Mouse (Mus musculus) CD8-positive naive resting alpha-beta T cell, adult 57 days (primary cell): Measurements from ENCODE around the gene Mapre1. TPM values are rescaled to one million over a fixed set of nuclear protein-coding genes. Genes with fewer than 3 reads are reported as not detected.

Experiments
- total RNA-seq: library from RNA; stranded (reverse); gene quantifications from one replicate; pipeline ENCODE4 v1.2.4, GENCODE M21; 2023

Mapre1 gene
- 127 TPM for total RNA-seq

DNA sequence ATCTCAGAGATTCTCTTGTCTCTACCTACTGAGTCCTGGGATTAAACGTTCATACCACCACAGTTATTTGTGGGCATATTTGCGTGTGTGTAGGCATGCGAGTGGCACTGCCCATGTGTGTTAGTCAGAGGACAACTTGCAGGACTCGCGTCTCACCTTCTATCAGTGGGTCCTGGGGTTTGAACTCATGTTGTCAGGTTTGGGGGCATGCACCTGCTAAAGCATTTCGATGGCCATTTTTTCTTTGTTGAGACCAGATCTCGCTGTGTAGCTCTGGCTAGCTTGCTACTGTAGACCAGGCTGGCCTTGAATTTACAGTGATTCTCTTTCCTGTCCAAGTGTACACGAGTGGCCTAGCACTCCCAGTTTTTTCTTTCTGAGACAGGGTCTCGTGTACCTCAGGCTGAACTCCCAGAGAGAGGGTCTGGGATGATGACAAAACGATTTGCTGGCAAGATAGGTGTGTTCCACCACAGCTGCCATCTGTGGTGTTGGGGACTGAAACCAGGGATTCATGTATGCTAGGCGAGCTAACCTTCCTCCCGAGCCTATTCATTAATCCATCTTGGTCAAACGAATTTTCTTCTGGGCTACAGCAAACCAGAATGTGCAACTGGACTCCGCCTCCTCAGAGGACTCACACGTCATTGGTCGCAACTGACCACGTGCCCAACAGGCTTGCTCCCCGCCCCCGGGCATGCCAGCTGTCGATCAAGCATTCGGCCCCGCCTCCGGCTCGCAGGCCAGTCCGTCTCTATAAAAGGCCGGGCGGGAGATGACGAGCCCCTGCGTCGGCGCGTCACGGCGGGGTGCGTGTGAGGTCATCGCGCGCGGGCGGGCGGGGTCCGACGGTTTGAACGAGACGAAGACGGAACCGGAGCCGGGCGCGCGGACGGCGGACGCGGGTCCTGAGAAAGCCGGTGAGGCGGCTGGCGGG, at the start of gene Mapre1:
Gene Mapre1, plus strand, starts transcription at position 775 of the 937 bp plus-strand sequence.

GRCm38 (mm10) chr2:153696352-153696751, 44.7 kb upstream of the Mapre1 start, which contains the start of gene Dnmt3c:
TSS of gene Dnmt3c (plus strand) at chr2:153696652.

GRCm38 (mm10) chr2:153779394-153779981, 38.4 kb downstream of the Mapre1 start, which contains the start of gene Efcab8:
TSS of gene Efcab8 (plus strand) at chr2:153779931.

Other genes starting within 250 kb of the Mapre1 start
- not detected for gene 4930404H24Rik, start 248.5 kb upstream of the Mapre1 start, total RNA-seq
- gene Nol4l, start 211.3 kb upstream of the Mapre1 start, total RNA-seq = 0.31 TPM
- gene Commd7, start 108.5 kb upstream of the Mapre1 start, total RNA-seq = 38.9 TPM
- 7.8 TPM for gene Dnmt3b, start 91.8 kb upstream of the Mapre1 start, total RNA-seq
- gene Dnmt3c, start 44.6 kb upstream of the Mapre1 start, total RNA-seq = not detected
- gene Efcab8, start 38.7 kb downstream of the Mapre1 start, total RNA-seq = 1.0 TPM
- gene Sun5, start 129.8 kb downstream of the Mapre1 start, total RNA-seq = not detected
- gene Bpifb2, start 133.8 kb downstream of the Mapre1 start, total RNA-seq = not detected
- not detected for gene Bpifb6, start 159.1 kb downstream of the Mapre1 start, total RNA-seq
- not detected for gene Bpifb3, start 177.0 kb downstream of the Mapre1 start, total RNA-seq
- gene Bpifb4, start 196.9 kb downstream of the Mapre1 start, total RNA-seq = not detected
- not detected for gene Bpifa6, start 233.7 kb downstream of the Mapre1 start, total RNA-seq